ENCODE assay signal across 14 mouse cellular contexts in genomic region chr7:131042657-131043056, GRCm38 (mm10). TPM values are rescaled to one million over a fixed set of nuclear protein-coding genes. Genes with fewer than 3 reads are reported as not detected.
DNase-seq lines count a peak whose midpoint lies in the region; ATAC-seq and TF ChIP-seq lines count a peak whose summit lies in the region.
"Had no signal": no experiment of that assay in that cellular context is flagged by ENCODE, and none has a peak within 500 bp of the region (broad histone marks: within the 10 kb centered on the region; RNA-seq: fewer than 3 reads in every experiment).

No protein-coding gene starts in this region.

- H3K27me3 ChIP-seq in heart, adult 2 months (ENCODE audit: control insufficient read depth, insufficient read depth, low read length): no peaks in the 10 kb centered on the region
- no peaks in the 10 kb centered on the region for H3K27me3 ChIP-seq in liver, embryonic 14.5 days (ENCODE audit: control insufficient read depth, insufficient read depth, low read length)
- no peaks in the 10 kb centered on the region for H3K27me3 ChIP-seq in liver, embryonic 12.5 days (replicated peaks)
- H3K27me3 ChIP-seq: limb, embryonic 12.5 days had no signal

- intact Hi-C loops in heart, adult 2 months (cut with DNase I): loop anchor here (5.0 to 10.0 kb wide), 3 partner anchors 128 to 270 kb away; partner anchors contain the start of gene Btbd16
- intact Hi-C loops in heart, postnatal 36 days (cut with DNase I): loop anchor here (2.0 to 5.0 kb wide), 4 partner anchors 48 to 272 kb away; partner anchors contain the start of gene Htra1
- intact Hi-C loops in left cerebral cortex, postnatal 25 days (cut with DNase I): loop anchor here (5.0 kb wide), 1 partner anchor 215 kb away; no protein-coding TSS in a partner anchor

- no peak overlapping the region for H3K27ac ChIP-seq in heart, adult 2 months
- no peak overlapping the region for H3K27ac ChIP-seq in liver, embryonic 14.5 days
- no peak overlapping the region for H3K27ac ChIP-seq in liver, embryonic 12.5 days
- H3K27ac ChIP-seq: limb, embryonic 12.5 days had no signal

- TF ChIP-seq CTCF in heart, adult 2 months (IDR thresholded peaks at IDR 0.05): peak; percentile 65
- TF ChIP-seq CTCF in liver, embryonic 14.5 days (IDR thresholded peaks at IDR 0.05; ENCODE audit: low read depth): 0 out of 2 replicates have a peak, but pooled peaks have one; percentile 17

- ATAC-seq in liver, embryonic 14.5 days (ENCODE audit: insufficient read depth): no peak
- no peak for ATAC-seq in liver, embryonic 12.5 days
- peak; percentile 48 for ATAC-seq in megakaryocyte progenitor cell, adult 5-6 weeks (replicated peaks; ENCODE audit: poor library complexity)
- ATAC-seq: forebrain, embryonic 14.5 days had no signal

- no peak overlapping the region for H3K9ac ChIP-seq in heart, adult 2 months (ENCODE audit: low read depth, low read length)
- no peak overlapping the region for H3K9ac ChIP-seq in liver, embryonic 14.5 days (replicated peaks)
- no peak overlapping the region for H3K9ac ChIP-seq in liver, embryonic 12.5 days
- H3K9ac ChIP-seq: limb, embryonic 12.5 days had no signal

- no peak overlapping the region for H3K4me3 ChIP-seq in heart, adult 2 months
- no peak overlapping the region for H3K4me3 ChIP-seq in liver, embryonic 14.5 days (ENCODE audit: insufficient read depth in 1 of 2, low read depth in 2 of 2, low read length in 2 of 2)
- H3K4me3 ChIP-seq in liver, embryonic 12.5 days: no peak overlapping the region
- H3K4me3 ChIP-seq: limb, embryonic 12.5 days had no signal

- no peaks in the 10 kb centered on the region for H3K79me2 ChIP-seq in heart, adult 2 months (replicated peaks; ENCODE audit: control insufficient read depth, insufficient read depth, low read length)

- no peaks in the 10 kb centered on the region for H3K36me3 ChIP-seq in heart, adult 2 months (ENCODE audit: control insufficient read depth, insufficient read depth, low read length)
- H3K36me3 ChIP-seq in liver, embryonic 14.5 days (replicated peaks; ENCODE audit: control insufficient read depth, insufficient read depth, low read depth): no peaks in the 10 kb centered on the region
- no peaks in the 10 kb centered on the region for H3K36me3 ChIP-seq in liver, embryonic 12.5 days
- H3K36me3 ChIP-seq: limb, embryonic 12.5 days had no signal

- TF ChIP-seq POLR2A in heart, adult 2 months (IDR thresholded peaks at IDR 0.05; ENCODE audit: insufficient read depth, low read depth, low read length): no peak

- no peak for DNase-seq in heart, adult 2 months
- no peak for DNase-seq in heart, postnatal 36 days
- no peak for DNase-seq in liver, embryonic 14.5 days (ENCODE audit: low read depth in 3 of 3, low spot score in 3 of 3)
- DNase-seq in R1 (ENCODE audit: low read depth, low spot score): peak; percentile 13
- no peak for DNase-seq in left cerebral cortex, postnatal 25 days (ENCODE audit: low spot score in 2 of 2)
- no peak for DNase-seq in neural tube, embryonic 10.5 days (ENCODE audit: extremely low spot score, low spot score)
- DNase-seq: adrenal gland, adult 8-10 months; right cerebral cortex, adult 18-20 months had no signal

- no peaks in the 10 kb centered on the region for H3K9me3 ChIP-seq in liver, embryonic 14.5 days (ENCODE audit: control insufficient read depth, low read length)
- no peaks in the 10 kb centered on the region for H3K9me3 ChIP-seq in liver, embryonic 12.5 days (replicated peaks)
- H3K9me3 ChIP-seq: limb, embryonic 12.5 days had no signal

- H3K4me2 ChIP-seq in liver, embryonic 14.5 days (ENCODE audit: low read depth): no peak overlapping the region
- no peak overlapping the region for H3K4me2 ChIP-seq in liver, embryonic 12.5 days
- H3K4me2 ChIP-seq: heart, embryonic 11.5 days; limb, embryonic 12.5 days had no signal

- WGBS in heart, adult 2 months: 61% methylated on average over 1 of the region's 1 CpGs
- 30% methylated on average over 1 of the region's 1 CpGs for WGBS in liver, embryonic 14.5 days (ENCODE audit: insufficient replicate concordance)
- WGBS in liver, embryonic 12.5 days (ENCODE audit: insufficient replicate concordance): 50% methylated on average over 1 of the region's 1 CpGs

- no peaks in the 10 kb centered on the region for H3K4me1 ChIP-seq in heart, adult 2 months (ENCODE audit: control insufficient read depth, insufficient read depth, low read length)
- H3K4me1 ChIP-seq in liver, embryonic 14.5 days (replicated peaks; ENCODE audit: control insufficient read depth in 2 of 2, insufficient read depth in 2 of 2, low read length in 1 of 2): no peaks in the 10 kb centered on the region
- no peaks in the 10 kb centered on the region for H3K4me1 ChIP-seq in liver, embryonic 12.5 days
- H3K4me1 ChIP-seq: limb, embryonic 12.5 days had no signal

- TF ChIP-seq EP300 in heart, adult 2 months (IDR thresholded peaks at IDR 0.05; ENCODE audit: insufficient read depth, low read depth, low read length): no peak
- TF ChIP-seq EP300 in liver, embryonic 14.5 days (IDR thresholded peaks at IDR 0.05; ENCODE audit: low read depth): no peak

RNA-seq across cellular contexts. Expression of gene Dmbt1, which starts 10.8 kb away (rescaled TPM):
- total RNA-seq in heart, adult 2 months (2021): not detected
- 0.03 and 0.04 TPM in 2 replicates for polyA plus RNA-seq in heart, adult 2 months (2012; rRNA removed)
- not detected for total RNA-seq in heart, postnatal 36 days (2021)
- not detected in 2 replicates for polyA plus RNA-seq in liver, embryonic 14.5 days (2012; rRNA removed)
- polyA plus RNA-seq in liver, embryonic 14.5 days (2014; fragmentation: Nextera tagmentation; extraction: Ambion mirVana): not detected in 2 replicates
- not detected in 2 replicates for polyA plus RNA-seq in liver, embryonic 12.5 days (2016; fragmentation: Nextera tagmentation; extraction: Ambion mirVana)
- not detected in 2 replicates for total RNA-seq in megakaryocyte progenitor cell, adult 5-6 weeks (2015)
- total RNA-seq in megakaryocyte progenitor cell, adult 5-6 weeks (2017): not detected in 2 replicates
- not detected for total RNA-seq in left cerebral cortex, postnatal 25 days (2021)
- total RNA-seq: adrenal gland, adult 8-10 months had no signal
- polyA plus RNA-seq: forebrain, embryonic 14.5 days; heart, embryonic 11.5 days; kidney, embryonic 14.5 days; limb, embryonic 12.5 days had no signal
